Mouse (Mus musculus): ENCODE results near the gene Gpcpd1. TPM values are rescaled to one million over a fixed set of nuclear protein-coding genes. Genes with fewer than 3 reads are reported as not detected.

The Gpcpd1 gene
- polyA plus RNA-seq, 1 experiment: not detected

DNA sequence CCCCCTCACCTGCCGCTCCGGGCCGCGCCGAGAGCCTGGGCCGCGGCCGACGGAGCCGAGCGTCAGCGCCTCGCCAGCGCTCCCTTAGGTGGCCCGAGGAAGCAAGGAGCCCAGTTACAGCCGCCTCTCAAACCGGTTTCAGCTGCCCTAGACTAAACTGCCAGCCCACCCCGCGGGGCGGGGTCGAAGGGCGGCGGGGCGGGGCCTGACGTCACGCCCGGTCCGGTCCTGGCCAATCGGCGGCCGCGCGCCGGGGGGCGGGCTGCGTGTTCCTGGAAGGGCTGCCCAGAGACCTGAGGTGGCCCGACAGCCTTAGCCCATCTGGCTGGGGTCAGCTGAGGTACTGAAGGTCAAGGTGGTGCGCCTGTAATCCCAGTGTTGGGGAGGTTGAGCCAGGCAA lies 9.5 kb downstream of the Gpcpd1 start:
- TF ChIP-seq CTCF (IDR thresholded peaks at IDR 0.05; ENCODE audit: insufficient read depth, low read depth, low read length) (no peak), POLR2A (IDR thresholded peaks at IDR 0.05; ENCODE audit: insufficient read depth, low read depth, low read length) (peak; percentile 87)
- WGBS: 1% methylated on average over 38 of the region's 38 CpGs
- Histone ChIP-seq H3K4me3 (ENCODE audit: insufficient read depth, low read depth, low read length) (peak overlapping the region; percentile 81), H3K4me1 (ENCODE audit: control insufficient read depth, insufficient read depth, low read length) (peaks cover 8% of the 10 kb centered on the region; the same call in 1 of the 2 replicates), H3K27ac (ENCODE audit: insufficient read depth, low read depth, low read length) (peak overlapping the region; percentile 91)

- Histone ChIP-seq H3K27ac (ENCODE audit: insufficient read depth, low read depth, low read length) (peak overlapping the region; percentile 96), H3K4me1 (ENCODE audit: control insufficient read depth, insufficient read depth, low read length) (peaks cover 8% of the 10 kb centered on the region; the same call in 1 of the 2 replicates), H3K4me3 (ENCODE audit: insufficient read depth, low read depth, low read length) (peak overlapping the region; percentile 81)
- under 1% methylated on average over 41 of the region's 41 CpGs for WGBS
- TF ChIP-seq POLR2A (IDR thresholded peaks at IDR 0.05; ENCODE audit: insufficient read depth, low read depth, low read length) (no peak), CTCF (IDR thresholded peaks at IDR 0.05; ENCODE audit: insufficient read depth, low read depth, low read length) (no peak)
These were observed 10.0 kb downstream of the Gpcpd1 start for GRCm38 (mm10) chr2:132577431-132577981.

GRCm38 (mm10) chr2:132576522-132577135 lies 10.9 kb downstream of the Gpcpd1 start:
- no peak for TF ChIP-seq POLR2A (IDR thresholded peaks at IDR 0.05; ENCODE audit: insufficient read depth, low read depth, low read length)
- TF ChIP-seq CTCF (IDR thresholded peaks at IDR 0.05; ENCODE audit: insufficient read depth, low read depth, low read length): no peak
- 0 out of 2 replicates have a peak overlapping the region, but pooled peaks have one; percentile 69 for H3K27ac ChIP-seq (ENCODE audit: insufficient read depth, low read depth, low read length)
- 5% methylated on average over 3 of the region's 3 CpGs for WGBS
- no peak overlapping the region for H3K4me3 ChIP-seq (ENCODE audit: insufficient read depth, low read depth, low read length)
- H3K4me1 ChIP-seq (ENCODE audit: control insufficient read depth, insufficient read depth, low read length): 0 out of 2 replicates have a peak, but pooled peaks cover 4% of the 10 kb centered on the region

- TF ChIP-seq CTCF (IDR thresholded peaks at IDR 0.05; ENCODE audit: insufficient read depth, low read depth, low read length): no peak
- Histone ChIP-seq H3K4me1 (ENCODE audit: control insufficient read depth, insufficient read depth, low read length) (0 out of 2 replicates have a peak, but pooled peaks cover 4% of the 10 kb centered on the region), H3K27ac (ENCODE audit: insufficient read depth, low read depth, low read length) (peak overlapping the region; percentile 69), H3K4me3 (ENCODE audit: insufficient read depth, low read depth, low read length) (peak overlapping the region; percentile 42)
- 17% methylated on average over 11 of the region's 11 CpGs for WGBS
These were observed 11.6 kb downstream of the Gpcpd1 start for GRCm38 (mm10) chr2:132575759-132576439.

DNA sequence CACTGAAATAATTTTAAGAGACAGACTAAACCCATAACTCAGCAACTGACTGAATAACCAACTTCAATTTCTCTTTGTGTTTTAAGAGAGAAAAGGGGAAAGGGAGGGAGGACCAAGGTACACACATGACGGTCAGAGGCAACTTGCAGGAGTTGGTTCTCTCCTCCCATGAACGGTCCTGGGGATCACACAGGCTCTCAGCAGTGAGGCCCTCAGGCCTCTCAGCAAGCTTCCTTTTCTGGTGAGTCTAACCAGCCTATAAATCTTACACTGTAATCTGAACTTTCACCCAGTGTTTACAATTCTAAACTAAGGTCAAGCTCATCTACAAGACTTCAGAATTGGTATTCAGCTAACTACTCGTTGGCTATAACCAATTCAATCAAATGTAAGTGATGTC lies 12.3 kb downstream of the Gpcpd1 start:
- TF ChIP-seq CTCF (IDR thresholded peaks at IDR 0.05; ENCODE audit: insufficient read depth, low read depth, low read length): no peak
- TF ChIP-seq POLR2A (IDR thresholded peaks at IDR 0.05; ENCODE audit: insufficient read depth, low read depth, low read length): no peak
- Histone ChIP-seq H3K4me3 (ENCODE audit: insufficient read depth, low read depth, low read length) (peak overlapping the region; percentile 24), H3K4me1 (ENCODE audit: control insufficient read depth, insufficient read depth, low read length) (0 out of 2 replicates have a peak, but pooled peaks cover 2% of the 10 kb centered on the region), H3K27ac (ENCODE audit: insufficient read depth, low read depth, low read length) (peak overlapping the region; percentile 56)
- 43% methylated on average over 3 of the region's 3 CpGs for WGBS

- 0 out of 2 replicates have a peak, but pooled peaks cover 2% of the 10 kb centered on the region for H3K4me1 ChIP-seq (ENCODE audit: control insufficient read depth, insufficient read depth, low read length)
- 40% methylated on average over 2 of the region's 2 CpGs for WGBS
- no peak overlapping the region for H3K27ac ChIP-seq (ENCODE audit: insufficient read depth, low read depth, low read length)
- TF ChIP-seq CTCF (IDR thresholded peaks at IDR 0.05; ENCODE audit: insufficient read depth, low read depth, low read length) (no peak), POLR2A (IDR thresholded peaks at IDR 0.05; ENCODE audit: insufficient read depth, low read depth, low read length) (no peak)
- no peak overlapping the region for H3K4me3 ChIP-seq (ENCODE audit: insufficient read depth, low read depth, low read length)
These were observed 14.2 kb downstream of the Gpcpd1 start for GRCm38 (mm10) chr2:132573280-132573679.

GRCm38 (mm10) chr2:132572651-132573050 lies 14.9 kb downstream of the Gpcpd1 start:
- WGBS: 96% methylated on average over 3 of the region's 3 CpGs
- Histone ChIP-seq H3K27ac (ENCODE audit: insufficient read depth, low read depth, low read length) (no peak overlapping the region), H3K4me3 (ENCODE audit: insufficient read depth, low read depth, low read length) (no peak overlapping the region), H3K4me1 (ENCODE audit: control insufficient read depth, insufficient read depth, low read length) (0 out of 2 replicates have a peak, but pooled peaks cover 2% of the 10 kb centered on the region)
- TF ChIP-seq CTCF (IDR thresholded peaks at IDR 0.05; ENCODE audit: insufficient read depth, low read depth, low read length) (no peak), POLR2A (IDR thresholded peaks at IDR 0.05; ENCODE audit: insufficient read depth, low read depth, low read length) (no peak)

DNA sequence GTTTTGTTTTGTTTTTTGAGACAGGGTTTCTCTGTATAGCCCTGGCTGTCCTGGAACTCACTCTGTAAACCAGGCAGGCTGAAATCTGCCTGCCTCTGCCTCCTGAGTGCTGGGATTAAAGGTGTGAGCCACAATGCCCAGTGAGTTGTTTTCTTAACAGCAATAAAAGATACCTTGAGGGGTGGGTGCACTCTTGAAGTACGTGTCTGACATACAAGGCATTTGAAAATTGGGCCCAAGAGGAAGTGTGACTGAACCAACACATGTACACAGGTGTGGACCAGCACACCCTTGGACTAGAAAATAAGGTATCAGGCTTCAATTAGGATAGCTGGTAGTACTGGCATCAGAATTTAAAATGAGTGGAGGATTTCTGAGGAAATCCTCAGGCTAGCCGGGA lies 16.2 kb downstream of the Gpcpd1 start:
- 92% methylated on average over 2 of the region's 2 CpGs for WGBS

DNA sequence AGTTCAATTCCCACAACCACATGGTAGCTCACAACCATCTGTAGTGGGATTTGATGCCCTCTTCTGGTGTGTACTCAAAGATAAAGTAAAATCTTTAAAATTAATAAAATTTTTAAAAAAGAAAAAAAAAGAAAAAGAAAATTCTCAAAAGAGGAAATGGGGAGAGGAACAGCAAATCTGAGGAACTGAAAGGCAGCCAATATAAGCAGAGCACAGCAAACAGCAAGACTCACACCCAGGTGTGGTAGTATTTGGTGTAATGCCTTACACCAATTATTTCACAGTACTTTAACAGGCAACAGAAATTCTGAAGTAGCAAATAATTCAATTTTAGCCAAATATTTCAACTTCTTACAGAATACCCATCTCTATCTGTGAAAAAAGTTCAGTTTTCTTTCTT lies 16.7 kb downstream of the Gpcpd1 start:
- Histone ChIP-seq H3K4me3 (ENCODE audit: insufficient read depth, low read depth, low read length) (no peak overlapping the region), H3K27ac (ENCODE audit: insufficient read depth, low read depth, low read length) (no peak overlapping the region), H3K4me1 (ENCODE audit: control insufficient read depth, insufficient read depth, low read length) (0 out of 2 replicates have a peak, but pooled peaks cover 2% of the 10 kb centered on the region)
- TF ChIP-seq CTCF (IDR thresholded peaks at IDR 0.05; ENCODE audit: insufficient read depth, low read depth, low read length) (no peak), POLR2A (IDR thresholded peaks at IDR 0.05; ENCODE audit: insufficient read depth, low read depth, low read length) (no peak)

More for the DNA sequence above, 16.2 kb downstream of the Gpcpd1 start:
- Histone ChIP-seq H3K27ac (ENCODE audit: insufficient read depth, low read depth, low read length) (no peak overlapping the region), H3K4me3 (ENCODE audit: insufficient read depth, low read depth, low read length) (no peak overlapping the region), H3K4me1 (ENCODE audit: control insufficient read depth, insufficient read depth, low read length) (0 out of 2 replicates have a peak, but pooled peaks cover 2% of the 10 kb centered on the region)
- no peak for TF ChIP-seq POLR2A (IDR thresholded peaks at IDR 0.05; ENCODE audit: insufficient read depth, low read depth, low read length)
- TF ChIP-seq CTCF (IDR thresholded peaks at IDR 0.05; ENCODE audit: insufficient read depth, low read depth, low read length): no peak
